Mouse (Mus musculus) right cerebral cortex, postnatal 36 days (tissue): ENCODE results near the gene Rnf39.
"Not testable (repeated sequence)": the region's sequence is repeated elsewhere in the genome, so short reads cannot be mapped to it uniquely, and the experiment has no call there.

ENCODE experiments used
- DNase-seq, 2 experiments: peaks; one replicate each; pipeline ENCODE4 v3.0.0; 2022; ENCODE audit warnings: low spot score in 2 of 2, mixed read lengths in 1 of 2

Gene Rnf39

GRCm38 (mm10) chr17:36981845-36982244 lies 39.1 kb downstream of the Rnf39 start:
- DNase-seq = no peak

GRCm38 (mm10) chr17:36982253-36983155 lies 39.8 kb downstream of the Rnf39 start:
- no peak for DNase-seq

GRCm38 (mm10) chr17:36988475-36988874 lies 45.8 kb downstream of the Rnf39 start:
- DNase-seq = no peak

- no peak for DNase-seq
These were observed 46.7 kb downstream of the Rnf39 start, which contains the start of gene H2-M5 for GRCm38 (mm10) chr17:36989437-36989836. TSS of gene H2-M5 (minus strand) at chr17:36989537.

- not testable (repeated sequence) for DNase-seq
These were observed 47.9 kb downstream of the Rnf39 start for GRCm38 (mm10) chr17:36990630-36991029.

DNA sequence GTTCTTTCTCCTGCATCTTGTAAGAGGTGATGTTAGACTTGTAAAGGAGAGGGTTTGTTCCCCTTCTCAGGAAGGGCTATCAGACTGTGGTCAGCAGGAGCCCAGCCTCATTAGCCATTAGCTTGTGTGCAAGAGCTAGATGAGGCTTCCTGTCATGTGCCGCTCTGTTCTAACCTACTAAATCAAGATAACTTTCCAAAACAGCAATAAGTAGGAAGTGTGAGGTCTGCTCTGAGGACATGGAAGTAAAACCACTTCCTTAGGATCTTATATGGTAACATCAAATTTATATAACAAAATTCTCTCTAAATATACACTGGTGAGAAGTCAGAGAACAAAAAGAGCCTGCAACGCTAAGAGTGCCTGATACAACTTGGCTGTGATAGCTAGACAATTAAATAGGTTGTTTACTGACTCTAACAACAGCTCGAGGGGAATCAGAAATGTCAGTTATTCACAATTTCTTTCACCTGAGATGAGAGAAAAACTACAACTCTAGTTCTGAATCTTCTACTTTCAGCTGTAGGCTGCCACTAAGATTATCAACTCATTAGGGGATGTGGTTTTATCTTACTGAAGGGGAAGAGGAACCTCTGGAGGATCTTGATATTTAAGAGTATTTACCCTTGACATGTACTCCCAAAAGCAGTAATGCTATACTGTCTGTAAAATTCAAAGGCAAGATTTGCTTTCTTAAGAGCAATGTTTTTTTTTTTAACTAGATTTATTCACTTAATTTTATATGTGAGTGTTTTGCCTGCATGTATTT lies 49.8 kb downstream of the Rnf39 start:
- peak in 1 of 2 experiments; percentile 19 for DNase-seq

DNA sequence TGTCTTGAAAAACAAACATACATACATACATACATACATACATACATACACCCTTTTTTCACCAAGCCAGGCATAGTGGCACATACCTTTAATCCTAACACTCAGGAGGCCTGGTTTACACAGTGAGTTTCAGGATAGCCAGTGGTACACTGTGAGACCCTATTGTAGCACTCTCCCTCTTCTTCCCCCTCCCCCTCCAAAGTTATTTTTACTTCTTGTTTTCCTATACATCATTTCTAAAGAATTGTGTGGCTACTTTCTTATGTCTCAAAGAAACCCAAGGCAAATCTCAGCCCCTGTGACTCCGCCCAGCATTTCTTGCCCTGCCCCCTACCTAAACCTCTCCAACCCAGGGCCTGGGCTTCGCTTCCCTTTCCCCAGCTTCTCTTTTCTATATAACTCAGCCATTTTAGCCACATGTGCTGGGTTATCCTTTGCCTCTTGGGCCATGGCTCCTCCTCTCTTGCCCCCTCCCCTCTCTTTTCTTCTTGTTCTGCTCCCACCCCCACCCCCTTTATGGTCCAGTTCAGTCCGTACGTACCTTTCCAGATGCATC lies 51.1 kb downstream of the Rnf39 start:
- DNase-seq = no peak

- no peak for DNase-seq
These were observed 51.8 kb downstream of the Rnf39 start for GRCm38 (mm10) chr17:36994528-36994927.

- no peak for DNase-seq
These were observed 52.7 kb downstream of the Rnf39 start for GRCm38 (mm10) chr17:36995448-36995847.

DNA sequence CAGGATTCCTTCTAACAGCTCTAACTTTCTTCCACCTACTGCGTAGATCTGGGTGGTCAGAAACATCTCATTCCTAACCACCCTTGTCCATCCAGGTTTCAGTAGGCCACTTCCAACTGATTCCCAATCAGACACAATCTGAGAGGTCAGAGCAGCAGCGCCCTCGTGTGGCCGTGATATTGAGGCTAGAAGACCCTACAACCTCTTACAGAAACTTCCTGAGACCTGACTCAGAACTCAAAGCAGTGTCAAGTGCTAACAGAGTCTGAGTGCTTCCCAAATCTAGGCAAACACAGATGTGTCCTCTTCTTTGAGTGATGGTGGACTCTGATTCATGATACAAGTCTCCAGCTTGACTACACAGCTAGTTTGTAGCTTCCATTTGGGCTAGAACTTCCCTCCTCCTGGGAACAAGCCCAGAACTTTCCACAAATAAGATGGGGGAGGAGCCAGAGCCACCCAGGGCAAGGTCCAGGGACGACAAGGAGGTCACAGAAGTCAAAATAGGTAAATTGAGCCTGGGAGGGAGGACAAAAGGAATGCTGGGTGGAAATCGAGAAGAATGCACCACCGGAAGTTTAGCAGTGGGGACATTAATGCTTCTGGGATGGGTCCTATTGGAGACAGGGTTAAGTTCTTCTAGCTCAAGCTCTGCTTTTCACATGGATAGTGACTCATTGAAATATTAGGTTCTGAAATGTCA lies 54.5 kb downstream of the Rnf39 start:
- DNase-seq = peak; percentile 57 to 62
